Mouse (Mus musculus) spleen, adult 2 months (tissue): ENCODE results near the gene Cpa2. TPM values are rescaled to one million over a fixed set of nuclear protein-coding genes. Genes with fewer than 3 reads are reported as not detected.

Experiments used
- DNase-seq, 2 experiments: peaks; one replicate each; pipeline versions ENCODE4 v3.0.0 to v3.0.0-alpha.2; 2012 to 2021; ENCODE audit warnings: low spot score in 2 of 2, low read depth in 1 of 2
- H3K27ac ChIP-seq: fragments of 200-500 bp; 2 replicates; pipeline ENCODE4 v1.5.1; 2012; ENCODE audit warnings: low read length, inconsistent platforms; ENCODE audit not compliant: insufficient read depth
- H3K27me3 ChIP-seq: fragments of 200-500 bp; 2 replicates; pipeline ENCODE4 v1.6.1; 2012; ENCODE audit warnings: mild to moderate bottlenecking, moderate library complexity, low read length, inconsistent platforms; ENCODE audit not compliant: control insufficient read depth, insufficient read depth
- H3K36me3 ChIP-seq: fragments of 200-500 bp; 2 replicates; pipeline ENCODE4 v1.6.1; 2012; ENCODE audit warnings: mild to moderate bottlenecking, low read length, inconsistent platforms; ENCODE audit not compliant: control insufficient read depth, insufficient read depth
- H3K4me1 ChIP-seq: fragments of 200-500 bp; 2 replicates; pipeline ENCODE4 v1.6.1; 2011; ENCODE audit warnings: inconsistent platforms; ENCODE audit not compliant: control insufficient read depth, insufficient read depth, insufficient read length
- H3K4me3 ChIP-seq: fragments of 200-500 bp; 2 replicates; pipeline ENCODE4 v1.5.1; 2011; ENCODE audit warnings: mild to moderate bottlenecking, inconsistent platforms; ENCODE audit not compliant: insufficient read depth, insufficient read length; ENCODE audit errors: extremely low read depth
- CTCF ChIP-seq: fragments of 200-500 bp; IDR thresholded peaks from 2 replicates; pipeline ENCODE4 v1.5.1; 2011; ENCODE audit warnings: mild to moderate bottlenecking, inconsistent platforms; ENCODE audit not compliant: insufficient read depth, insufficient read length, insufficient replicate concordance; ENCODE audit errors: extremely low read depth
- POLR2A ChIP-seq: fragments of 200-500 bp; IDR thresholded peaks from 2 replicates; pipeline ENCODE4 v1.6.1; 2011; ENCODE audit warnings: low read depth, low read length, inconsistent platforms
- WGBS: fragments of 180-500 bp; shearing (Covaris S2); methylation state at CpG from one replicate; pipeline ENCODE4 v1.1.7; 2018; 5-methylcytosine and 5-hydroxymethylcytosine counted together
- polyA plus RNA-seq: library from polyadenylated mRNA; depleted of rRNA; stranded (reverse); fragments of >200 nt; gene quantifications from 2 replicates; pipeline ENCODE4 v1.2.3, GENCODE M21; 2012

Cpa2 gene
- polyA plus RNA-seq, 1 experiment = 193 TPM

GRCm38 (mm10) chr6:30549231-30549761 lies 7.9 kb downstream of the Cpa2 start:
- TF ChIP-seq CTCF (no peak), POLR2A (no peak)
- WGBS = 71% methylated on average over 15 of the region's 15 CpGs
- Histone ChIP-seq H3K27me3 (peaks cover 4% of the 10 kb centered on the region; the same call in 1 of the 2 replicates), H3K27ac (no peak overlapping the region), H3K4me3 (no peak overlapping the region), H3K4me1 (no peaks in the 10 kb centered on the region), H3K36me3 (no peaks in the 10 kb centered on the region)
- no peak for DNase-seq

GRCm38 (mm10) chr6:30550496-30551192 lies 9.3 kb downstream of the Cpa2 start:
- WGBS = 61% methylated on average over 7 of the region's 7 CpGs
- Histone ChIP-seq H3K27ac (no peak overlapping the region), H3K27me3 (peaks cover 4% of the 10 kb centered on the region; the same call in 1 of the 2 replicates), H3K36me3 (no peaks in the 10 kb centered on the region), H3K4me3 (no peak overlapping the region), H3K4me1 (no peaks in the 10 kb centered on the region)
- no peak for TF ChIP-seq POLR2A
- no peak for TF ChIP-seq CTCF
- DNase-seq = no peak

- TF ChIP-seq CTCF = no peak
- no peak for TF ChIP-seq POLR2A
Observed at GRCm38 (mm10) chr6:30551193-30551515, 9.8 kb downstream of the Cpa2 start.

GRCm38 (mm10) chr6:30551644-30552580 lies 10.5 kb downstream of the Cpa2 start:
- Histone ChIP-seq H3K27me3 (peaks cover 4% of the 10 kb centered on the region; the same call in 1 of the 2 replicates), H3K36me3 (no peaks in the 10 kb centered on the region), H3K4me3 (no peak overlapping the region), H3K4me1 (no peaks in the 10 kb centered on the region), H3K27ac (no peak overlapping the region)
- DNase-seq = no peak
- no peak for TF ChIP-seq POLR2A
- no peak for TF ChIP-seq CTCF
- 41% methylated on average over 23 of the region's 23 CpGs for WGBS

More at GRCm38 (mm10) chr6:30551193-30551515, 9.8 kb downstream of the Cpa2 start:
- H3K4me1 ChIP-seq = no peaks in the 10 kb centered on the region
- H3K4me3 ChIP-seq = no peak overlapping the region
- DNase-seq = no peak
- H3K27me3 ChIP-seq = peaks cover 4% of the 10 kb centered on the region; the same call in 1 of the 2 replicates
- no peak overlapping the region for H3K27ac ChIP-seq
- H3K36me3 ChIP-seq = no peaks in the 10 kb centered on the region

- TF ChIP-seq POLR2A (no peak), CTCF (no peak)
- Histone ChIP-seq H3K4me1 (no peaks in the 10 kb centered on the region), H3K36me3 (no peaks in the 10 kb centered on the region), H3K4me3 (no peak overlapping the region), H3K27ac (no peak overlapping the region), H3K27me3 (peaks cover 4% of the 10 kb centered on the region; the same call in 1 of the 2 replicates)
- no peak for DNase-seq
- WGBS = 41% methylated on average over 6 of the region's 6 CpGs
Observed at GRCm38 (mm10) chr6:30552628-30553027, 11.2 kb downstream of the Cpa2 start.

GRCm38 (mm10) chr6:30553381-30554010 lies 12.1 kb downstream of the Cpa2 start:
- TF ChIP-seq POLR2A = no peak
- TF ChIP-seq CTCF = no peak
- 92% methylated on average over 7 of the region's 7 CpGs for WGBS
- H3K27me3 ChIP-seq = 0 out of 2 replicates have a peak, but pooled peaks cover 2% of the 10 kb centered on the region

More at GRCm38 (mm10) chr6:30553381-30554010, 12.1 kb downstream of the Cpa2 start:
- Histone ChIP-seq H3K36me3 (no peaks in the 10 kb centered on the region), H3K4me1 (no peaks in the 10 kb centered on the region), H3K4me3 (no peak overlapping the region), H3K27ac (no peak overlapping the region)
- DNase-seq = no peak
